Mouse (Mus musculus): Measurements from ENCODE around the gene Sema6d. TPM values are rescaled to one million over a fixed set of nuclear protein-coding genes. Genes with fewer than 3 reads are reported as not detected.

The Sema6d gene
- total RNA-seq, 2 experiments from 2014 or later: 48.1 to 50.1 TPM

DNA sequence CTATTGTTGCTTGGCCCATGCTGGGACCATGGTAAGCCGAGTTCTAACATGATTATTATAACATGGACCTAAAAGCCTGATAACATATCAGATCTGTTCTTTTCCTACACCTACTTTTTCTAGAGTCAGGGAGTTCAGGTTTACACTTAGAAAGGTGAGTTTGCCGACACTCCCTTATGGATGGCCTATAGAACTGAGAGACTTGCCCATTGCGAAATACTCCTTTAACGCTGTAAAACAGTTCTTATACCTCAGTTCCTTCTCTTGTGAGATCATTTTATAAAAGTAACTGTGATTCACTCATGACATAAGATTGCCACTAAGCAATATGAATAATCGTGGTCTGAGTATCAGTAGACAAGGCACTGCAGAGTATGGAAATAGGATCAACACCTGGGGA, 307.5 kb downstream of the Sema6d start:
- DNase-seq (ENCODE audit: low spot score in 2 of 2): no peak

DNA sequence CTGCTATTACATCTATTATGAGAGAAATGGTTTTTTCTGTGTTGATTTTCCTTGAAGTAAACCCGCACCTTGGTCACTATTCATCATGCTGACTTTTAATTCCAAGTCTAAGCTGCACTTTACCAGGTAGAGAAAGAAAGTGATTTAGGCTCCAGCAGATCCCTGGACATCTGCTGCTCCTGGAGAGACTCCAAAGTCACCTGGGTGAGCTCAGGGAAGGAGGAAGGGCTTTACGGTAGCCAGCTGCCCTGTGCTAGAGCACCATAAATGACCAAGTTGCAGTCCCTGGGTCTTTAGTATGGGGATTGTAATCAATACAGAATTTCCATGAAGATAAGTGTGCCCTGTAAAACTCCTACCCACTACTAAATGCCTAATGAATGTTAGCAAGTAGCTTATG, 309.8 kb downstream of the Sema6d start:
- DNase-seq (ENCODE audit: low spot score in 2 of 2): no peak

DNA sequence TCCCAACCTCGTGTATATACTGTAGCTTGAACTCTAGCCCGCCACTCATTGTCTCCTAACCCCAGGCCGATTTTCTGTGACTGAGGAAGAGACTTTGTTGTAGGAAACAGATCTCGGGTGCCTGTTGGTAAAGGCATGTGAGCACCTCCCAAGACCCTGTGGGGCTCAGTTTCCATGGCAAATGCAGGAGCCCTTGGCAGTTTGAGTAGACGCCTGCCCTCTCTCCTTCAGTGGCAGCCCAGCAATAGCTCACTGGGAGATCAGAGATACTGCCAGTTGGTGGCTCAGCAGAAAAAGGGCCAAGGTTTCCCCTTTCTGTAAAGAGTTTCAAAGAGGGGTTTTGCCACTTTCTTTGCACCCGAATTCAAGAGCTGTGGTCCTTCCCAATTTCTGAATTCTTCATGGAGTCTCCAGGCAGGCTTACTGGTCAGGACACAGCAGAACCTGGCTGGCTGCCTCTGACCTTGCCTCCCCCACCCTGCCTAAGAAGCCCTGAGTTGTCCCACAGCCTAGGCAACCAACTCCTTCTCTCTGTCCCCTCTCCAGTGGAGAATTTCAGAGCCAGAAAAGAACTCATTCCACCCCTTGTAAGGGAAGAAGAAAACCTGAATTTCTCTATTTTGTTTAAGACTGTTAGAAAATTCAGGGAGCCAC, 312.1 kb downstream of the Sema6d start:
- DNase-seq (ENCODE audit: low spot score in 2 of 2): peak in 1 of 2 experiments; percentile 18

DNA sequence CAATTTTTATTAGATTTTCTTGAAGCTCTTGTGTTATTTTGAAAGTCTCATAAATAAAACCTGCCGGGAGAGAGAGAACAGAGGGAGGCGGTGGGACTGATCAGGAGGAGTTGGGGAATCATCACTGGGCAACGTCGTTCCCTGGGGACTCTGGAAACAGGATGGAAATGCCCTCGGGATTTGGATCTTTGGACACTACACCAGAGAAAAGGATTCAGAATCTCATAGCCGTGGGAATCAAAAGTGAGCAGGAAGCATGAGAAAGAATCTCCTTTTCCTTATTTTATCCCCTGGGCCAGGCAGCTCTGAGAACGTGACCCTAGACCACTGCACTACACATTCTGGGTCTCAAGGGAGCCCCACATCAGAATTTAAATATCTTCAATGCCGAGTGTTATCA, 313.8 kb downstream of the Sema6d start:
- DNase-seq (ENCODE audit: low spot score in 2 of 2): no peak

GRCm38 (mm10) chr2:124403981-124404380, 314.2 kb downstream of the Sema6d start:
- no peak for DNase-seq (ENCODE audit: low spot score in 2 of 2)

- peak in 1 of 2 experiments; percentile 34 for DNase-seq (ENCODE audit: low spot score in 2 of 2)
Observed at GRCm38 (mm10) chr2:124404631-124405562, 315.1 kb downstream of the Sema6d start.

- DNase-seq (ENCODE audit: low spot score in 2 of 2): no peak
Observed at GRCm38 (mm10) chr2:124408956-124409355, 319.2 kb downstream of the Sema6d start.

DNA sequence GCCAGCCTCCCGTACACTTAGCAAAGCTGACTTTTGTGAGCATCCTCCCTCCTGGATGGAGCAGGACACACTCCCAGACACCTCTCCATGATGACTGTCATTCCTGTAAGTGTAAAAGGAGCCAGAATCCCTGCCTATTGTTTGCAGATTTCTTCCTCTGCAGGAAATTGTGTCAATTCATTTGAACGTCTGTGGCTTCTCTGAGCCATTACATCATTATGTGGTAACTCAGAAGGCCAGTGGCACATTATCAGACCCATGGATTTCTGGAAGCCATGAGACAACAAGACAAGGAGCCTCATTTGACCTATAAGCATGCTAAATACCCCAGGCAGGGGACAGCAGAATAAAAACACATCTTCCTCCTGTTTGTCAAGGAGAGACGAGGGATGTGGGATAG, 327.0 kb downstream of the Sema6d start:
- DNase-seq (ENCODE audit: low spot score in 2 of 2): no peak

- no peak for DNase-seq (ENCODE audit: low spot score in 2 of 2)
Observed at GRCm38 (mm10) chr2:124418319-124418718, 328.6 kb downstream of the Sema6d start.

DNA sequence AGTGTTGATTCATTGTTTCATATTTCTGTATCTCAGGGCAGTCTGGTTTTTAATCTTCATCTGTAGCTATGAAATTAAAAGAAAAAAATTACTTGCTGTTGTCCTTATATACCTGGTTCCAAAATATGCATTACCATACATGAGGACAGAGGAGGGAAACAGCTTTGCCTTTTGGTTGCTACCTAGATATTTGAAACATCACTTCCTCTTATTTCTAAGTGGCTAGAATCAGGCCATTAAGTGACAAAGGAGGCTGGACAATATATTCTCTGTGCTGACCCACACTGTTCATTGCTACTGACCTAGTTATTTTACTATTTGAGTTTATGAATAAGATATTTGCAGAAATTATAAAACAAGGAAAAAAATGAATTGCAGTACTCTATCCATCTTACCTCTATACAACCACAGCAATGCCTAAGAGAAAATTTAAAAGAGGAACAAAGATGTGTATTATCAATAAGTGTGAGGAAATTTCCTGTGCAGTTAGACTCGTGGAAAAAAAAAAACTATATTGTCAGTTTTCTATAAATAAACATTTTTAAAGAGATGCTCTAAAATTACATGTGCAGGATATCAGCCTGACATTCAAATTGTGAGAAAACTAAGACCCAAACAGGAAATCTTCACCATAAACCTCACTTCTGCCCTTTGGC, 330.5 kb downstream of the Sema6d start:
- DNase-seq (ENCODE audit: low spot score in 2 of 2): no peak

DNA sequence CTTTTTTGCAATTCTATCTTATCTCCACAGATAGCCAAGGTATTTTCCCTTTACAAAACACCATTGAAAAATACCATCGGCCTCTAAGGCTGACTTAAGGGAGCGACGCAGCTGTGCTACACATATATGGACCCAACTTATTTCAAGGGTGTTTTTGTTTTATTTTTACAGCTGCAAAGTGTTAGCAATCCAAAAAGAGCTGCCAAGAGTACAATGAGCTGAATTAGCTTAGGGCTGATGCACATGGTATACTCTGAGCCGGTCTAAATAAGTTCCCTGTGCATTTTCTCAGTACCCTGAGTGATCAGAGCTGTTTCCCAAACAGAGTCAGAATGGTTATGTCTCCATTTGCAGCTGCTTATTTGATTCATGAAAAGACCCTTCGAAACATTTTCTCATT, 340.0 kb downstream of the Sema6d start:
- DNase-seq (ENCODE audit: low spot score in 2 of 2): no peak

- no peak for DNase-seq (ENCODE audit: low spot score in 2 of 2)
Observed at GRCm38 (mm10) chr2:124430708-124431107, 340.9 kb downstream of the Sema6d start.

GRCm38 (mm10) chr2:124435382-124436002, 345.7 kb downstream of the Sema6d start:
- no peak for DNase-seq (ENCODE audit: low spot score in 2 of 2)

DNA sequence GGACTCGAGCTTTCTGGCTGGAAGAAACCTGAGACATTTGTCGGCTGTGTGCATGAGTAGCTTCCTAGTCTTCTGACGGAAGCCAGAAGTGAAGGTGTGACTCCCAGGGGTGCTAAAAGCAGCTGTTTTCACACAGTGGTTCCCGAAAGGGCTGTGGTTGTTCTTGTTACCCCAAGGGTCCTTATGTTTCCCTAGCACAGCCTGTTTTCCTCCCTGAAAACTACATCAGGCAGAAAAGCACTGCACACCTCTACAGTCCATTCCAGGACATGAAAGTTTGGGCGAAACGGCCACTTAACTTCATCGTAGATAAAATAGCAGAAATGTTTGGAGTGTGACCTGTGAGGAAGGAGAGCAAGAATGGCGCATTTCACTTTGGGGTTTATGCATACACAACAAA, 346.9 kb downstream of the Sema6d start:
- DNase-seq (ENCODE audit: low spot score in 2 of 2): no peak

- no peak for DNase-seq (ENCODE audit: low spot score in 2 of 2)
Observed at GRCm38 (mm10) chr2:124444199-124444598, 354.4 kb downstream of the Sema6d start.

- no peak for DNase-seq (ENCODE audit: low spot score in 2 of 2)
Observed at GRCm38 (mm10) chr2:124455881-124456280, 366.1 kb downstream of the Sema6d start.

DNA sequence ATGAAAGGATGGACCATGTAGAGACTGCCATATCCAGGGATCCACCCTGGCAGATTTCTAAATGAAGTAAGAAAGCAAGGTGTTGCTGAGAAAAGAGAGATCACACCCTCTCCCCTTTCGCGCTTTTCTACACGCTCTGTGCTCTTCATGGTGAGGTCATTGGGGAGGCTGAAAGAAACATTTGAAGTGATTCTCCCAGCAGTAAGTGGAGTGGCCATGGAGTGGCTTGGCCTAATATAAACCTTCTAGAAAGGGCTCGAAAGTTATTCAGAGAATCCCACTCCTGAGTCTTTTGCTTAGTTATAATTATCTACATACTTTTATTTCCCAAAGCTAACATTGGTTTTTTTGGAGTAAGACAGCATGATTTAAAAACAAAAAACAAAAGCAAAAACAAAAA, 367.2 kb downstream of the Sema6d start:
- no peak for DNase-seq (ENCODE audit: low spot score in 2 of 2)

- no peak for DNase-seq (ENCODE audit: low spot score in 2 of 2)
Observed at GRCm38 (mm10) chr2:124458028-124458427, 368.3 kb downstream of the Sema6d start.

DNA sequence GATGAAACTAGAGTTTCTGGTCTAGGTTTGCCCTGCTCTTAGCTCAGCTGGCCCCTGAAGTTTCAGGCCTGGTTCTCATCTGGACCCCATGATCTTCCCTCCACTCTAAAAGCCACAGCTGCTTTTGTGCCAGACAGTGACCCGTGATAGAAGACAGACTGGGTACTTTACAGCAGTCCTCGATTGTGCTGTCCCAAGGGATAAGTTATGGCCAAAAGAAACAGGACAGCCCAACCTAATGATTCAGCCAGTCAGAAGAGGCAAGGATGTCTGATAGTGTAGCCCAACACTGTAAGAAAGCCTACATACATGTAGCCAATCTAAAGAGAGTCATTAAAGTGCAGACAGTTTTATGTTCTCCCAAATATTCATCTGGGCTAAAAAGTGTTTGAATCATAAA, 371.2 kb downstream of the Sema6d start:
- DNase-seq (ENCODE audit: low spot score in 2 of 2): no peak

DNA sequence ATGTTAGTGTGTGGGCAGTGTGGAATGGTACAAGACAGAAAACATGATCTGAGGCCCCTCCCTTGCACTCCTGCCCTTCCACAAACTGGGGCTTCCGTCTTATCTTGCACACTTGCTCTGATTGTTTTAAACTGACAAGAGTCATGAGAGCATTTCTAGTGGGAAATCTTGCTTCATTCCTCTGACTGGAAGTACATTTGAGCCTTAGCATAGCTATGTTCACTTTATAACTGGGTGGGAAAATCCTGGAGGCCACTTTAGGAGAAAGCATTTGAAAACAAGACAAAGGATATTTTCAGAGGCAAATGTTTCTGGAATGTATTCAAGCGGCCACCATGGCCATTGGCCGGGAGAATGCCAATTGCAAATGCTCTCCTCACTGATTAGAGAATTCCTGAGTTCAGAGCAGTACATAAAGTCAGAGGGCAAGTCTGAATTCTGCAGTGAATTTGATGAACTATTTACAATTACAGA, 371.6 kb downstream of the Sema6d start:
- DNase-seq (ENCODE audit: low spot score in 2 of 2): no peak

Measured in layer of hippocampus, adult 18-20 months (tissue).